Mouse (Mus musculus): ENCODE measurements around the gene Gpc3. TPM values are rescaled to one million over a fixed set of nuclear protein-coding genes. Genes with fewer than 3 reads are reported as not detected.

The Gpc3 gene
- 47.9 TPM for polyA plus RNA-seq (2014; fragmentation: Illumina TruSeq; extraction: RNeasy Lipid Tissue Mini Kit (QIAGEN cat#74804); ENCODE audit: low read depth, low replicate concordance)

DNA sequence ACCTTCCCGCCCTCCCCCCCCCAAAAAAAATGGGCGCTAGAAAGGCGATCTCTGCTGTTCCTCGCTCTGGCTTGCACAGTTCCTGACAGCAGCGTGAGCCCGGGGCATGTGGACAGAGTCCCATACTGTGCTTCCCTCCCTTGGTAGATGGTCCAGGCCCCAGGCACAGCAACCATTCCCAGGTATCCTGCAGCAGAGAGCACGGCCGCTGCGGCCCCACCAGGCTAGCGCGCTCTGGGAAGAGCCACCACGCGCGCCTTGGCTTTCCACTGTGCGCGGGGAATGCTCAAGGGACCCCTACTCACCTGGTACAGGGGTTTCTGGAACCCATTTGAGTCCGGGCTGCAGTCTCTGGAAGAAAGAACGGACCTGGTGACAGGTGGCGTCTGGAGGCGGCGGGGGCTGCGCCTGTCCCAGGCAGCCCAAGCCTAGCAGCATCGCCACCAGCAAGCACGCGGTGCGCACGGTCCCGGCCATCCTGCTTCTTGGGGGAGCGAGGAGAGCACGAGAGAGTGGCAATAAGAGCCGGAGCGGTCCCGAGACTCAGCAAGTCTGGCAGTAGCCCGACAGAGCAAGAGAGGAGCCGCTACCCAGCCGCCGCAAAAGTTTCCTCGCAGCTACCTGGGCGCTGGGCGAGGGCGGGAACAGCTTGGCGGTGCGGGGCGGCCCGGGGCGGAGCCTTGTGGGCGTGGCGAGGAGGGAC, at the start of gene Gpc3:
Gene Gpc3 (minus strand): TSS at position 623 of the 703 bp plus-strand sequence.

Other genes with a start within 250 kb of the Gpc3 start
- gene Ccdc160, start 177.2 kb upstream of the Gpc3 start, polyA plus RNA-seq (2014; fragmentation: Illumina TruSeq; extraction: RNeasy Lipid Tissue Mini Kit (QIAGEN cat#74804); ENCODE audit: low read depth, low replicate concordance) = 1.9 TPM

Measured in adipose tissue, adult 10 weeks (tissue).